Mouse (Mus musculus) stomach, postnatal 0 days (tissue): Measurements from ENCODE around the gene St3gal3. TPM values are rescaled to one million over a fixed set of nuclear protein-coding genes. Genes with fewer than 3 reads are reported as not detected.

Source experiments
- ATAC-seq: fragments of 200-750 bp; cut with Nextera tagmentation; 2 replicates; pipeline ENCODE4 v1.8.0; 2017; ENCODE audit not compliant: low FRiP score, low TSS enrichment
- DNase-seq: peaks from one replicate; pipeline ENCODE4 v3.0.0-alpha.2; 2016; ENCODE audit warnings: low spot score
- H3K27ac ChIP-seq: fragments of 300-500 bp; sonication (generic); replicated peaks from 2 replicates; pipeline ENCODE4 v1.5.1; 2014; ENCODE audit warnings: mild to moderate bottlenecking, control low read depth
- H3K27me3 ChIP-seq: fragments of 300-500 bp; sonication (generic); 2 replicates; pipeline ENCODE4 v1.6.1; 2014; ENCODE audit warnings: low read length; ENCODE audit not compliant: control insufficient read depth, insufficient read depth
- H3K36me3 ChIP-seq: fragments of 300-500 bp; sonication (generic); 2 replicates; pipeline ENCODE4 v1.6.1; 2014; ENCODE audit warnings: low read length, mixed read lengths; ENCODE audit not compliant: control insufficient read depth, insufficient read depth
- H3K4me1 ChIP-seq: fragments of 300-500 bp; sonication (generic); replicated peaks from 2 replicates; pipeline ENCODE4 v1.6.1; 2014; ENCODE audit warnings: antibody characterized with exemption; ENCODE audit not compliant: control insufficient read depth, insufficient read depth
- H3K4me2 ChIP-seq: fragments of 300-500 bp; sonication (generic); replicated peaks from 2 replicates; pipeline ENCODE4 v1.6.1; 2014; ENCODE audit warnings: low read depth, mild to moderate bottlenecking, control low read depth, moderate library complexity
- H3K4me3 ChIP-seq: fragments of 300-500 bp; sonication (generic); 2 replicates; pipeline ENCODE4 v1.5.1; 2014; ENCODE audit warnings: low read depth, low read length, control low read depth
- H3K9ac ChIP-seq: fragments of 300-500 bp; sonication (generic); 2 replicates; pipeline ENCODE4 v1.6.1; 2014; ENCODE audit warnings: mild to moderate bottlenecking, low read length, control low read depth, mixed read lengths
- H3K9me3 ChIP-seq: fragments of 300-500 bp; sonication (generic); 2 replicates; pipeline ENCODE4 v1.6.1; 2016; ENCODE audit warnings: low read length; ENCODE audit not compliant: control insufficient read depth
- CTCF ChIP-seq: IDR thresholded peaks from 2 replicates; pipeline ENCODE4 v1.5.1; 2016; ENCODE audit warnings: antibody characterized with exemption, low read depth, mild to moderate bottlenecking, moderate library complexity
- EP300 ChIP-seq: optimal IDR thresholded peaks from 2 replicates; pipeline ENCODE3; 2016; ENCODE audit warnings: antibody characterized with exemption
- WGBS: fragments of 180-500 bp; shearing (Covaris S2); extraction: QIAGEN DNeasy Blood & Tissue Kit; methylation state at CpG from one replicate; pipeline ENCODE4 v1.1.7; 2014; 5-methylcytosine and 5-hydroxymethylcytosine counted together
- polyA plus RNA-seq: library from polyadenylated mRNA; unstranded; fragments of >200 nt; fragmentation: Nextera tagmentation; extraction: Ambion mirVana; gene quantifications from 2 replicates; pipeline ENCODE4 v1.2.1, GENCODE M21; 2015

St3gal3 gene
- polyA plus RNA-seq, 1 experiment from 2014 or later, result 3.2 TPM

DNA sequence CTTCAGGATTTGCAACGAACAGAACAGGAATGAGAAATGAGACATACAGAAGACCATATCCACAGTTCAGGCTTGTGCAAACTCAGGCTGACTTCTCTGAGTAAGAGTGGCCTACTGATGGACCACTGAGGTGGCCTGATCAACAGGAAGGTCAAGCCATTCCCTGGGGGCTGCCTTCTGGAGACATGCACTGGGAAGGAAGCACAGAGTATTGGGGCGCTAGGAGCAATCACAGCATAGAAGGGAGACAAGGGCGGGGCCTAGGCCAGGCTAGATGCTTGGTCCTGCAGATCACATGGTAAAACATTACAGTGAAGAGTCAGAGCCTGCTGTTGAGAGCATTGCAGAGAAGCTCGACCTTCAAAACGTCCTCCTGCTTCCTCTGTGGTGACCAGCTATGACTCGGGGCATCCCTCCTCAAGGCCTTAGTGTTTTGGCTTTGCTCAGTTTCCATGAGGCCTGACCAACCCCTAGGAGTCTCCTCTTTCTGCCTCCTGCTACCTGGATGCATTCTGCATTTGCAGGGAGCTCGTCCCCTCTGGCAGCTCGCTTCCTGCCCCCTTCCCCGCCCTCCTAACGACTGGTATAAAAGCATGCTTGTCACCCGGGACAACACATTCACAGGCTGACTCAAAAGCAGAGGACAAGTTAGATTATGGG is 74.8 kb downstream of the St3gal3 start:
- 64% methylated on average over 11 of the region's 11 CpGs for WGBS
- ATAC-seq, result no peak
- no peaks in the 10 kb centered on the region for H3K9me3 ChIP-seq
- no peaks in the 10 kb centered on the region for H3K36me3 ChIP-seq
- no peak overlapping the region for H3K4me3 ChIP-seq
- H3K4me1 ChIP-seq, result peaks cover 8% of the 10 kb centered on the region; the same call in 1 of the 2 replicates
- H3K9ac ChIP-seq, result no peak overlapping the region
- H3K27ac ChIP-seq, result peak overlapping the region; percentile 61
- no peak overlapping the region for H3K4me2 ChIP-seq
- no peaks in the 10 kb centered on the region for H3K27me3 ChIP-seq
- no peak for TF ChIP-seq CTCF
- no peak for DNase-seq

DNA sequence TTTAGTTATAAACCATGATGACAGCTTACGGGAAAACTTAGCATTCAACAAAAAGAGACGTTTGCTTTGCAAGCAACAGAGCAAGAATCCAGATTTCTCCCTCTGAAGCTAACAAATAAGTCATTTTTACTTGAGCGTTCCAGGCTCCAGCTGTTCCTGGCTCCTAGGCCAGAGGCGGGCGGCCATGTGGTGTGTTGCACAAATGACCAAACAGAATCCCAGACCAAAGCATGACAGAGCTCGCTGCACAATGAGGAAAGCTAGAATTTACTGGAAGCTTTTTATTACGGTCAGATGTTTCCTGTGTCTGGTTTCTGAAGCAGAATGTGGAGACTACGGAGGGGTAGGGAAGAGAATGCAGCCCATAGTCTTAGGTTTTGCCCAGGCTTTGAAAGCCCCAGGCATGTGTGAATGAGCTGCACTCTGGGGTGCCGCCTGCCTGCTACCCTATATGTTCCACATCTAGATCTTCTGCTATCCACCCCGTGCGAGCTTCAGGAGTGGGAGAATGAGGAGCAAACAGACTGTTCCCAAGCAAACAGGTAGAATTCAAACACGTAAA is 76.5 kb downstream of the St3gal3 start:
- H3K36me3 ChIP-seq, result no peaks in the 10 kb centered on the region
- TF ChIP-seq EP300 (no peak), CTCF (no peak)
- no peaks in the 10 kb centered on the region for H3K27me3 ChIP-seq
- 42% methylated on average over 12 of the region's 12 CpGs for WGBS
- no peak overlapping the region for H3K4me2 ChIP-seq
- peaks cover 14% of the 10 kb centered on the region for H3K4me1 ChIP-seq
- no peak overlapping the region for H3K4me3 ChIP-seq
- no peaks in the 10 kb centered on the region for H3K9me3 ChIP-seq
- ATAC-seq, result no peak
- peak; percentile 37 for DNase-seq
- H3K27ac ChIP-seq, result peak overlapping the region; percentile 79
- H3K9ac ChIP-seq, result no peak overlapping the region

DNA sequence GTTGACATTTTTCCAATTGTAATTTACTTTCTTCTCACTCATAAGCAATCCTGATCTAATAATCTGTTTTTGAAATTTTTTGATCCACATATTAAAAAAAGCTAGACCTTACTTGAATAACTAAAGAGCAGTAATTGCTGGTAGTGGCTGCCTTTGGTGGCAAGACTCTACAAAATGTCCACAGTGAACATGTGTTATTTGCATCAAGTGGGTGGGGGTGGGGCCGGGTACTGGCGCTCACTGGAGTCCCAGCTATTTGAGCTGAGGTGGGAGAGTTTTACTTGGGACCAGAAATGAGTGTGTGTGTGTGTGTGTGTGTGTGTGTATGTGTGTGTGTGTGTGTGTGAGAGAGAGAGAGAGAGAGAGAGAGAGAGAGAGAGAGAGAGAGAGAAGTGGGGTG is 77.6 kb downstream of the St3gal3 start:
- no peak overlapping the region for H3K4me2 ChIP-seq
- H3K9ac ChIP-seq, result no peak overlapping the region
- no peaks in the 10 kb centered on the region for H3K27me3 ChIP-seq
- DNase-seq, result no peak
- H3K36me3 ChIP-seq, result no peaks in the 10 kb centered on the region
- TF ChIP-seq CTCF (no peak), EP300 (no peak)
- no peak for ATAC-seq
- H3K4me1 ChIP-seq, result peaks cover 14% of the 10 kb centered on the region
- 71% methylated on average over 2 of the region's 2 CpGs for WGBS
- no peak overlapping the region for H3K4me3 ChIP-seq
- no peaks in the 10 kb centered on the region for H3K9me3 ChIP-seq
- H3K27ac ChIP-seq, result no peak overlapping the region

DNA sequence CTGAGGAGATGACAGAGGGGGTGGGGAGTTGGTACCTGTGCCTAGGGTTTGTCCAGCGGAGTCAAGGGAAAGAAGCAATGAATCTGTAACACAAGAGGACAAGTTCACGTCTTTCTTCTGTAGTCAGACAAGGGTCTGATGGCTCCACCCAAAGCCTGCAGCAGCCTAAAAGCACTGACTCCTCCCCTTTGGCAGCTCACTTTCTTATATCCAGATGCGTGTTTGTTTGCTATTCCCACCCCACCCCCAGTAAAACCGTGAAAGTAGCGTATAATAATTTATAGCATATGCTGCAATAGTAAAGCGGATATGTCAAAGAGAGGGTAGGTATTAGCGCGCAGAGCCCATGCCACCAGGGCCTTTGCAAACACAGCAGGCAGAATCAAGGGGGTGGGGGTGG is 80.1 kb downstream of the St3gal3 start:
- Histone ChIP-seq H3K4me2 (no peak overlapping the region), H3K27me3 (no peaks in the 10 kb centered on the region), H3K9ac (no peak overlapping the region), H3K4me1 (peaks cover 12% of the 10 kb centered on the region), H3K36me3 (no peaks in the 10 kb centered on the region), H3K27ac (no peak overlapping the region), H3K9me3 (no peaks in the 10 kb centered on the region), H3K4me3 (no peak overlapping the region)
- ATAC-seq, result no peak
- TF ChIP-seq CTCF, result no peak
- no peak for TF ChIP-seq EP300
- no peak for DNase-seq
- 49% methylated on average over 8 of the region's 8 CpGs for WGBS

DNA sequence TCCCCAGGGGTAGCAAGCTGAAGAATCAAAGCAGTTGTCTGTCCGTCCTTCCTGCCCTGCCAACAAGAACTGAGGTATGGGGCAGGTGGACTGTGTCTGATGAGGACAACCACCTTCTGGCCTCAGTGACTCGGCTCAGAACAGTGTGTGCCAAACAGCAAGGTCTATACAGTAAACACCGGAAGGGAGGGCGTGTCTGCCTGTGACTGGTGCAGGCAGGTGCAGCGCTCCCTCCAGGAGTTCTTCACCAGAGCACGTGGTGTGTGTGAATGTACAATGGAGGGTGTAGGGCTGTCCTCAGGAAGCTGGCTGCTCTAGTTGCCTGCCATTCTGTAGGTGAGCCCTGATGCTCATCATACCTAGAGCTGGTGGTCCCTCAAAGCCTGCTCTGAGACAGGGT is 80.8 kb downstream of the St3gal3 start:
- Histone ChIP-seq H3K27ac (no peak overlapping the region), H3K9ac (no peak overlapping the region), H3K4me2 (no peak overlapping the region), H3K4me1 (peaks cover 9% of the 10 kb centered on the region; the same call in 1 of the 2 replicates), H3K36me3 (no peaks in the 10 kb centered on the region), H3K4me3 (no peak overlapping the region), H3K27me3 (no peaks in the 10 kb centered on the region), H3K9me3 (no peaks in the 10 kb centered on the region)
- 53% methylated on average over 6 of the region's 6 CpGs for WGBS
- 0 out of 2 replicates have a peak, but pooled peaks have one; percentile 7 for TF ChIP-seq CTCF
- no peak for TF ChIP-seq EP300
- DNase-seq (peak; percentile 58), ATAC-seq (peak; percentile 91)

DNA sequence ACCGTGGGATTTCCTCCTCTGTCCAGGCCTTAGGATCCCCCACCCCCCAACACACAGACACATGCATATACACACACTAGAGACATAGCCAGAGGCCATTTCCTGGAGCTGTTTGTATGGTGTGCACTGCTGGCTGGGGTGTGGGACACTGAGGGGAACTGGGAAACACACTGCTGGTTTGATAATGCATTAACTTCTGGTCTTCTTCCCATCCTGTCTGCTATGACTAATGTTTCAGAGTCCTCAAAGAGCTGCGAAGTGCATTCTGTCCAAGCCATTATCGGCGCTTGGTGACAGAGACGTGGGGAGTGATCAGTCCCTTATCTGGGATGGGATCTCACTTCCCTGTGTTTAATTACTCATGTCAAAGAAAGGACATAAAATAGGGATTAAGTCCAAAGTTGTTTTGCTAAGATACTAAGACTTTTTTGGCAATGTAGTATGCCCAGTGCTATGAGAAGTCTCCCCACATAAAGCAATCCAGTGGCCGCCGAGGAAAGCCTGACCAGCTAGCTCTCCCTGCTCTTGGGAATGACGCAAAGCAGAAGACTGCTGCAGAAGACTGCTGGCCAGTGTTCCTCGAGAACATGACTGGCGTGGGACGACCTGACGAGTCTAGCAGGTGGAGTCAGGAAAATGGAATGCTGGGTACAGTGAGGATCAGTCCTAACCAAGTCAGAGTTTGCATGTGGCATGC is 85.0 kb downstream of the St3gal3 start:
- Histone ChIP-seq H3K4me1 (peaks cover 6% of the 10 kb centered on the region; the same call in 1 of the 2 replicates), H3K4me3 (no peak overlapping the region), H3K36me3 (no peaks in the 10 kb centered on the region), H3K27ac (peak overlapping the region; percentile 45; the same call in 1 of the 2 replicates), H3K4me2 (no peak overlapping the region), H3K9me3 (no peaks in the 10 kb centered on the region), H3K9ac (no peak overlapping the region), H3K27me3 (no peaks in the 10 kb centered on the region)
- TF ChIP-seq CTCF, result no peak
- no peak for TF ChIP-seq EP300
- no peak for DNase-seq
- peak; percentile 39; the same call in 1 of the 2 replicates for ATAC-seq
- WGBS, result 21% methylated on average over 12 of the region's 12 CpGs
